Mouse (Mus musculus): ENCODE results near the gene Sc5d. TPM values are rescaled to one million over a fixed set of nuclear protein-coding genes. Genes with fewer than 3 reads are reported as not detected.

Sc5d gene
- polyA plus RNA-seq, 1 experiment from 2014 or later: 60.0 TPM

DNA sequence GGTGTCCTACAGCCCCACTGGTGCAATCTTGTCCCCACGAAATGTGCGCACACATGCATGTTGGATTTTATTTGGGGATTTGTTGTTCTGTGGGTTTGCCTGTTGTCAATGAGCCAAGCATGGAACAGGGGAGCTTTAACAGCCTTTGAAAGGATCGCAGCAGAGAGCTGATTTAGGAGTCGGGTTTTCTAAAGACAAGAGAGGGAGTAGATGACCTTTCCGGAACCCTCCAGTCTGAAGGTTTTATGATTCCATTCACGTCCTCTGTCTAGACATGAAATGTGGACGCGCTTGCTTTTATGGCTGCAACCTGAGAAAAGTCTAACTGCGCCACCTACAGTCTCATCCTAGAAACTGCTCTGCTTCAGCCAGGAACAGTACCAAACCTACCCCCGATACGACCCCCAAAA, 23.5 kb downstream of the Sc5d start:
- WGBS: 23% methylated on average over 11 of the region's 11 CpGs
- Histone ChIP-seq H3K4me3 (ENCODE audit: low read depth, low read length) (no peak overlapping the region), H3K36me3 (ENCODE audit: control insufficient read depth, insufficient read depth, low read length) (no peaks in the 10 kb centered on the region), H3K9me3 (ENCODE audit: control insufficient read depth, low read length) (no peaks in the 10 kb centered on the region), H3K4me2 (no peak overlapping the region), H3K27me3 (ENCODE audit: control insufficient read depth, insufficient read depth, low read length) (no peaks in the 10 kb centered on the region), H3K27ac (ENCODE audit: low read depth, low read length) (no peak overlapping the region; the same call in 1 of the 2 replicates), H3K9ac (ENCODE audit: low read length) (no peak overlapping the region), H3K4me1 (ENCODE audit: control insufficient read depth, insufficient read depth, low read length) (peaks cover 5% of the 10 kb centered on the region)
- peak; percentile 68 for ATAC-seq (ENCODE audit: low FRiP score)
- peak; percentile 98 for DNase-seq (ENCODE audit: low spot score, missing footprints)

- H3K27ac ChIP-seq (ENCODE audit: low read depth, low read length): no peak overlapping the region
- no peak overlapping the region for H3K9ac ChIP-seq (ENCODE audit: low read length)
- no peaks in the 10 kb centered on the region for H3K36me3 ChIP-seq (ENCODE audit: control insufficient read depth, insufficient read depth, low read length)
- H3K9me3 ChIP-seq (ENCODE audit: control insufficient read depth, low read length): no peaks in the 10 kb centered on the region
- WGBS: 81% methylated on average over 4 of the region's 4 CpGs
- no peak for DNase-seq (ENCODE audit: low spot score, missing footprints)
- no peak overlapping the region for H3K4me2 ChIP-seq
- H3K4me3 ChIP-seq (ENCODE audit: low read depth, low read length): no peak overlapping the region
- no peak for ATAC-seq (ENCODE audit: low FRiP score)
- no peaks in the 10 kb centered on the region for H3K27me3 ChIP-seq (ENCODE audit: control insufficient read depth, insufficient read depth, low read length)
- peaks cover 5% of the 10 kb centered on the region for H3K4me1 ChIP-seq (ENCODE audit: control insufficient read depth, insufficient read depth, low read length)
Measured at GRCm38 (mm10) chr9:42238827-42239226, 25.2 kb downstream of the Sc5d start.

DNA sequence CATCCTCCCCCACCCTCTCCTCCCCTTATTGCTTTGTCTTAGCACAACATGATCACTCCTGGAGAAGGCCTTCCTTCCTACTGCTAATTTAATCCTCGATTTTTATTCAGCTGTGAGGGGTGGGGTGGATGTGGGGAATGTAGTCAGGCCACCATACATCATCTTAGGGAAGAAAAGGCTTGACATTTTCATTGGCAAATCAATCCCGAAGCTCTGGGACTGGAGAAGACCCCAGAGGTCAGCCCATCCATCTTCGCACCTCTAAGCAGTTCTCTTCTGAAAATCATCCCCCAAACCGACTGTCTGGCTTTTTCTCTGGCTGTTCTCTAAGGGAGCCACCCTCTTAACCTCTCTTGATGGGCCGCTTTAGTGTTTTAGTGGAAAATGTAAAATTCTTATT, 32.9 kb downstream of the Sc5d start:
- no peak for ATAC-seq (ENCODE audit: low FRiP score)
- no peaks in the 10 kb centered on the region for H3K4me1 ChIP-seq (ENCODE audit: control insufficient read depth, insufficient read depth, low read length)
- H3K4me3 ChIP-seq (ENCODE audit: low read depth, low read length): no peak overlapping the region
- H3K27ac ChIP-seq (ENCODE audit: low read depth, low read length): no peak overlapping the region
- DNase-seq (ENCODE audit: low spot score, missing footprints): no peak
- no peaks in the 10 kb centered on the region for H3K36me3 ChIP-seq (ENCODE audit: control insufficient read depth, insufficient read depth, low read length)
- H3K9me3 ChIP-seq (ENCODE audit: control insufficient read depth, low read length): no peaks in the 10 kb centered on the region
- no peak overlapping the region for H3K4me2 ChIP-seq
- WGBS: 81% methylated on average over 5 of the region's 5 CpGs
- no peaks in the 10 kb centered on the region for H3K27me3 ChIP-seq (ENCODE audit: control insufficient read depth, insufficient read depth, low read length)
- no peak overlapping the region for H3K9ac ChIP-seq (ENCODE audit: low read length)

- no peaks in the 10 kb centered on the region for H3K9me3 ChIP-seq (ENCODE audit: control insufficient read depth, low read length)
- H3K4me1 ChIP-seq (ENCODE audit: control insufficient read depth, insufficient read depth, low read length): no peaks in the 10 kb centered on the region
- H3K4me2 ChIP-seq: no peak overlapping the region
- no peak overlapping the region for H3K27ac ChIP-seq (ENCODE audit: low read depth, low read length)
- H3K27me3 ChIP-seq (ENCODE audit: control insufficient read depth, insufficient read depth, low read length): no peaks in the 10 kb centered on the region
- no peak overlapping the region for H3K9ac ChIP-seq (ENCODE audit: low read length)
- no peak overlapping the region for H3K4me3 ChIP-seq (ENCODE audit: low read depth, low read length)
- H3K36me3 ChIP-seq (ENCODE audit: control insufficient read depth, insufficient read depth, low read length): no peaks in the 10 kb centered on the region
- no peak for ATAC-seq (ENCODE audit: low FRiP score)
- WGBS: 90% methylated on average over 2 of the region's 2 CpGs
- no peak for DNase-seq (ENCODE audit: low spot score, missing footprints)
Measured at GRCm38 (mm10) chr9:42230333-42230732, 33.7 kb downstream of the Sc5d start.

DNA sequence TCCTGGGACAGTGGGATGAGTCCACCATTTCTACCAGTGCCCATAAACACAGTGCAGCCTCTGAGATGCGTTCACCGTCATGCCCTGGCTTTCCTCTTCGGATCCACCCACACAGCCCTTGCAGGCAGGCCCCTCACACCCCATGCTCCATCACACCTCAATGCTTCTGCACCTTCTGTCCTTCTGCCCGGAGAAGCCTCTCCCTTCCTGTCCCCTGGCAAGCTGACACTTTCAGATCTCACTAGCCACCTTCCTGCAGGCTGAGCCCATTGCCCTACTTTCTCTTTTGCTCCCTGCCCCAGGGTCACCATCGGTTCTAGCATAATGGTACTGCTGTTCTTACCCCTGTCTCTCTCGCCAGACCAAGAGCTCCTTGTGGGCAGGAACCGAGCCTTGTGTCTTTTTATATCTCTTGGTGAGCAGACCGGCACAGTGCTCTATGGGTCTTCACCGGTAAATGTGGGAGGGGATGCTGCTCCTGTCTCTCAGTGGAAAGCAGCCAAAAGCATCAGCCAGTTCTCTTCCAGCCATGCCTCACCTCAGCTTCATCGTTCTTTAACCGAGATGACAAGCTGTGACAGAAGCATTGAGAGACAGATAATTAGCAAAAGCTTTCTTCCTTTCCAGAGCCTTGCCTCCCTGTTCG, 34.5 kb downstream of the Sc5d start:
- Histone ChIP-seq H3K9me3 (ENCODE audit: control insufficient read depth, low read length) (no peaks in the 10 kb centered on the region), H3K27ac (ENCODE audit: low read depth, low read length) (no peak overlapping the region), H3K4me2 (no peak overlapping the region), H3K27me3 (ENCODE audit: control insufficient read depth, insufficient read depth, low read length) (no peaks in the 10 kb centered on the region), H3K4me1 (ENCODE audit: control insufficient read depth, insufficient read depth, low read length) (no peaks in the 10 kb centered on the region), H3K36me3 (ENCODE audit: control insufficient read depth, insufficient read depth, low read length) (no peaks in the 10 kb centered on the region), H3K4me3 (ENCODE audit: low read depth, low read length) (no peak overlapping the region), H3K9ac (ENCODE audit: low read length) (no peak overlapping the region)
- no peak for ATAC-seq (ENCODE audit: low FRiP score)
- 83% methylated on average over 12 of the region's 12 CpGs for WGBS
- DNase-seq (ENCODE audit: low spot score, missing footprints): no peak

DNA sequence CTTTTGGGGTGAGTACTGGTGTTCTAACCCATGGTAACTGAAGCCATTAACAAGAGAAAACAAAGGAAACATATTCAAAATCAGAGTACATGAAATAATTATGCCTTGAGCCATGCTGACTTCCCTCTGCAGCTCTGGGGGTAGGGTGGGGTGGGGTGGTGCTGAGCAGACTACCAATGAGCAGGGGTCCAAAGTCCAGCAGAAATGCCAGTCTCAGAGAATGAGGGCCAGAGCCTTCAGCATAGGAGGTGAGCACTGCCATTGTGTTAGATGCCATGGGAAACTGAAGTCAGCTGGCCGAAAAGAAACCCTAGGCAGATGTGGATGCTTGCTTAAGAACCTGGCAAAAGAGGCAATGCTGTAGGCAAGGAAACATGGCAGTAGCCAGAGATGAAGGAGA, 36.3 kb downstream of the Sc5d start:
- no peaks in the 10 kb centered on the region for H3K4me1 ChIP-seq (ENCODE audit: control insufficient read depth, insufficient read depth, low read length)
- no peak overlapping the region for H3K9ac ChIP-seq (ENCODE audit: low read length)
- no peak overlapping the region for H3K4me3 ChIP-seq (ENCODE audit: low read depth, low read length)
- H3K9me3 ChIP-seq (ENCODE audit: control insufficient read depth, low read length): no peaks in the 10 kb centered on the region
- H3K27me3 ChIP-seq (ENCODE audit: control insufficient read depth, insufficient read depth, low read length): no peaks in the 10 kb centered on the region
- no peaks in the 10 kb centered on the region for H3K36me3 ChIP-seq (ENCODE audit: control insufficient read depth, insufficient read depth, low read length)
- H3K4me2 ChIP-seq: no peak overlapping the region
- no peak overlapping the region for H3K27ac ChIP-seq (ENCODE audit: low read depth, low read length)
- ATAC-seq (ENCODE audit: low FRiP score) (no peak), DNase-seq (ENCODE audit: low spot score, missing footprints) (no peak)
- WGBS: 76% methylated on average over 1 of the region's 1 CpGs

DNA sequence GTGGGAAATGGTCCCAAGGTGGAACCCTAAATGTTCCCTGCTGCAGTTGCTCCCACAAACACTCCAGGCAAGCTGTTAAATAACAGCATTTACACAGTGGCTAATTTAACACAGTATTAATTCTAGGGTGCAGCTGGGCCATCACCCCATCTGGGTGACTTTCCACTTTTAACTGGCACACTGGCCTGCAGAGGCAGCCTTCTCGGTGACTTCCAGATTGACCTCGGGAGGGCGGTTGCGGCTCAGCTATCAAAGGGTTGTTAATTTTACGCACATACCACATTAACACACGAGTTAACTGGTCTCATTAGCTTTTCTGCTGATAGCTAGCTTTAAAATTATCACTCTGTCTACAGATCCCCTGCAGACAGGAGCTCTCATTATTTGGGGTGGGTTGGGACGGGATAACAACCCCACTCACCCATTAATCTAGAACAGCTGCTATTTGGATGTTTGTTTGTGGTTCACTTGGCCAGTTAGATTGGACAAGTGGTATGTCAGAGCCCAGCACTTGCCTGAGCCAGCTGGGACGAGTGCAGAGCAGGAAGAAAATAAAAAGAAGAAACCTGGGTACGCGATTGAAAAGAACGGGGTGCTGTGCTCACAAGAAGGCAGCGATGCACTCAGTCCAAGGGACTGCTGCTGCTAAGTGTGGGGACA, 44.9 kb downstream of the Sc5d start:
- H3K36me3 ChIP-seq (ENCODE audit: control insufficient read depth, insufficient read depth, low read length): no peaks in the 10 kb centered on the region
- H3K4me2 ChIP-seq: no peak overlapping the region
- WGBS: 74% methylated on average over 12 of the region's 12 CpGs
- H3K9me3 ChIP-seq (ENCODE audit: control insufficient read depth, low read length): no peaks in the 10 kb centered on the region
- no peaks in the 10 kb centered on the region for H3K27me3 ChIP-seq (ENCODE audit: control insufficient read depth, insufficient read depth, low read length)
- no peak overlapping the region for H3K9ac ChIP-seq (ENCODE audit: low read length)
- DNase-seq (ENCODE audit: low spot score, missing footprints) (no peak), ATAC-seq (ENCODE audit: low FRiP score) (no peak)
- no peak overlapping the region for H3K4me3 ChIP-seq (ENCODE audit: low read depth, low read length)
- no peaks in the 10 kb centered on the region for H3K4me1 ChIP-seq (ENCODE audit: control insufficient read depth, insufficient read depth, low read length)
- H3K27ac ChIP-seq (ENCODE audit: low read depth, low read length): no peak overlapping the region

- Histone ChIP-seq H3K4me3 (ENCODE audit: low read depth, low read length) (no peak overlapping the region), H3K27ac (ENCODE audit: low read depth, low read length) (no peak overlapping the region), H3K36me3 (ENCODE audit: control insufficient read depth, insufficient read depth, low read length) (no peaks in the 10 kb centered on the region), H3K9ac (ENCODE audit: low read length) (no peak overlapping the region), H3K4me2 (no peak overlapping the region), H3K4me1 (ENCODE audit: control insufficient read depth, insufficient read depth, low read length) (no peaks in the 10 kb centered on the region), H3K27me3 (ENCODE audit: control insufficient read depth, insufficient read depth, low read length) (no peaks in the 10 kb centered on the region), H3K9me3 (ENCODE audit: control insufficient read depth, low read length) (no peaks in the 10 kb centered on the region)
- DNase-seq (ENCODE audit: low spot score, missing footprints) (no peak), ATAC-seq (ENCODE audit: low FRiP score) (no peak)
- WGBS: 79% methylated on average over 10 of the region's 10 CpGs
Measured at GRCm38 (mm10) chr9:42217685-42218084, 46.4 kb downstream of the Sc5d start.

DNA sequence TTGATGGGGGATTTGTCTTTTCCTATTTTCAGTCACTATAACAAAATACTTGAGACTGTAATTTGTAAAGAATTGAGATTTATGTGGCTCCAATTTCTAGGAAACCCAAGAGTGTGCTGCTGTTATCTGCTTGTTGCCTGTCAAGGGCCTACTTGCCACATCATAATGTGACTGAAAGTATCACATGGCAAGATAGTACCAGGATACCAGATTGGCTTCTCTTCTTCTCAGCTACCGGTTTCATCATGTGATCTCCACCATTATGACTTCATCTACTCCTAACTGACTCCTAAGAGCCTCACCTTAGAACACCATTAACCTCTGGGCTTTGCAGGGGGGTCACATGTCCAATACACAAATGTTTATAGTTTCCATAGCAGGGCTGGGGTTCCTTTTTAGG, 49.9 kb downstream of the Sc5d start:
- Histone ChIP-seq H3K36me3 (ENCODE audit: control insufficient read depth, insufficient read depth, low read length) (no peaks in the 10 kb centered on the region), H3K4me1 (ENCODE audit: control insufficient read depth, insufficient read depth, low read length) (no peaks in the 10 kb centered on the region; the same call in 1 of the 2 replicates), H3K4me3 (ENCODE audit: low read depth, low read length) (no peak overlapping the region), H3K9ac (ENCODE audit: low read length) (no peak overlapping the region), H3K27ac (ENCODE audit: low read depth, low read length) (no peak overlapping the region), H3K9me3 (ENCODE audit: control insufficient read depth, low read length) (no peaks in the 10 kb centered on the region), H3K27me3 (ENCODE audit: control insufficient read depth, insufficient read depth, low read length) (no peaks in the 10 kb centered on the region), H3K4me2 (no peak overlapping the region)
- no peak for DNase-seq (ENCODE audit: low spot score, missing footprints)
- no peak for ATAC-seq (ENCODE audit: low FRiP score)
- 72% methylated on average over 1 of the region's 1 CpGs for WGBS

Measured in midbrain, embryonic 11.5 days (tissue).